Mouse (Mus musculus): ENCODE data around the gene Dyrk4. TPM values are rescaled to one million over a fixed set of nuclear protein-coding genes. Genes with fewer than 3 reads are reported as not detected.

Gene Dyrk4
- total RNA-seq, 2 experiments from 2014 or later: not detected

DNA sequence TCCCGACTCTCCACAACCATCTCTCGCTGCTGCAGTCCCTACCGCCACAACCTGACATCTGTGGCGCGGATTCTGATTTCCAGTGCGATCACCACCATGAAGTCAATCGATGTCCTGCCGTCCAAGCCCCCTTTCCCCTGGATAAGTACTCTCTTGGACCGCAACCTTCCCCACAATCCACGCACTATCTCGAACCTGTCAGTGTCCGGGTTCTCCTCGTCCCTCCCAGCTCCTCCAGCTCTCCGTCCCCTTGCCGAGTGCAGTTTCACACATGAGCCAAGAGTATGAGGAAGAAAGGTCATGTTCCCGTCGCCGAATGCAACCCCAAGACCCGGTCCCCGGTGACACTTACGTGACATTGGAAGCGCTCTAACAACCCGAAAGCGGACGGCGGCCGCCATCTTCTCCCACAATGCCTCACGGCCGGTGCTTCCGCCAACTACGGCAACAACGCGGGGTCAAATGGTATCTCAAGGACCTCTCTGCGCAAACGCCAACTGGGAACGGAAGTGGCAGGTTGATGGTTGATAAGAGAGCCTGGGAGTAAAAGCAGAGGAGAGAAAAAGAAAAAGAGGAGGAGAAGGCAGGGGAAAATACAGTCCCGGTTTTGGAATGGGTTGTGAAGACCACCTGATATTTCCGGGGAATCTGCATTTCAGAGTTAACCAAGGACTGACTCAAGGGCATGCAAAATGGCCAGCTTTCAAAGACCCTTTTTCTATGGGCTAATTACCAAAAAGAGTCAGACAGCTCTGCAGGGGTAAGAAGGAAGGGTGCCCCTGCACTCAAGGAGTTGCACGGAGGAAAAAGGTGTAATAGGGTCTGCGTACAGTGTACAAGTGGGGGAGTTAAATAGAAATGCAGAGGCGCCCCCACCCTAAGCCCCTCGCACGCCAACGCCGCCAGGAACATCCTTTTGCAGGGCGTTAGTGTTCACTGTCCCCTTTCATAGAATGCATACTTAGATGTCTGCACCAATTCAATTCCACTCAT lies 72.6 kb downstream of the Dyrk4 start, which contains the start of gene Ndufa9:
Gene Ndufa9 (minus strand): TSS at position 425 of the 993 bp plus-strand sequence.
- intact Hi-C loops (cut with DNase I): loop anchor here (10.0 kb wide), 1 partner anchor 256 kb away; the partner anchor contains the start of gene Tigar
- DNase-seq: peak; percentile 93 to 96

DNA sequence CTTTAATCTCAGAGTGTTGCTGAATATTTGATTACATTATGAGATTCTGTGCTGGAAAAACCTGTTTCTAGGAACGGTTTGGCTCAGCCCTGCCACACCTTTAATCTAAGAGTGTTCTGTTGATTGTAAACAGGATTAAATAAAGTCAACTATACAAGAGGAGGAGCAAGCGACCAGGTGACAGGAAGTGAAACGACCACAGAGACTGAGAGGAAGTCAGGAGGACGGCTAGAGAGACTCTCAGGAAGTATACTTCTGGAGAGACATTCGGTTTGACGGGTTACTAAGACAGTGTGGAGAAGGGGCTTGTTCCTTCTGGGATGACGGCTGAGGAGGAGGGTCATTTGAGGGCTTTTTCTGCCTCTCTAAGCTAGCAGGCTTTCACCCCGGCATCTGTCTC lies 85.0 kb downstream of the Dyrk4 start:
- no peak for DNase-seq
- intact Hi-C loops (cut with DNase I): no loop called here

Other genes with a start within 250 kb of the Dyrk4 start
- gene Kcna6, start 181.2 kb downstream of the Dyrk4 start, total RNA-seq (2021): 1 to 10 TPM; 1.9 to 2.2 TPM
- gene Ndufa9, start 72.7 kb downstream of the Dyrk4 start, total RNA-seq (2021): 100 to 1,000 TPM; 670 to 671 TPM
- not detected for gene Akap3, start 68.7 kb downstream of the Dyrk4 start, total RNA-seq (2021)
- 1 to 10 TPM; 3.7 to 4.2 TPM for gene Rad51ap1, start 17.7 kb upstream of the Dyrk4 start, total RNA-seq (2021)
- 10 to 100 TPM; 12.2 to 14.3 TPM for gene D6Wsu163e, start 18.1 kb upstream of the Dyrk4 start, total RNA-seq (2021)
- gene Fgf6, start 93.7 kb upstream of the Dyrk4 start, total RNA-seq (2021): under 1 TPM; 0.05 to 0.12 TPM
- not detected for gene Fgf23, start 151.1 kb upstream of the Dyrk4 start, total RNA-seq (2021)
- gene Tigar, start 187.7 kb upstream of the Dyrk4 start, total RNA-seq (2021): 10 to 100 TPM; 38.0 to 44.5 TPM
- 100 to 1,000 TPM; 167 to 186 TPM for gene Ccnd2, start 230.4 kb upstream of the Dyrk4 start, total RNA-seq (2021)